Mouse (Mus musculus) hindbrain, embryonic 11.5 days (tissue): ENCODE results near the gene Dyrk1a. TPM values are rescaled to one million over a fixed set of nuclear protein-coding genes. Genes with fewer than 3 reads are reported as not detected.
"Not testable (repeated sequence)": the region's sequence is repeated elsewhere in the genome, so short reads cannot be mapped to it uniquely, and the experiment has no call there.

Experiments
- ATAC-seq: fragments of 200-750 bp; cut with Nextera tagmentation; 2 replicates; pipeline ENCODE4 v1.8.0; 2017; ENCODE audit warnings: mild to moderate bottlenecking, moderate TSS enrichment, moderate library complexity; ENCODE audit not compliant: low FRiP score
- DNase-seq: peaks from one replicate; pipeline ENCODE4 v3.0.0-alpha.2; 2015; ENCODE audit warnings: low spot score
- H3K27ac ChIP-seq: fragments of 300-500 bp; sonication (generic); 2 replicates; pipeline ENCODE4 v1.5.1; 2014; ENCODE audit warnings: mild to moderate bottlenecking, low read depth, low read length
- H3K27me3 ChIP-seq: fragments of 300-500 bp; sonication (generic); 2 replicates; pipeline ENCODE4 v1.6.1; 2014; ENCODE audit warnings: mild to moderate bottlenecking, low read length, moderate library complexity, mixed read lengths; ENCODE audit not compliant: control insufficient read depth, insufficient read depth
- H3K36me3 ChIP-seq: fragments of 300-500 bp; sonication (generic); 2 replicates; pipeline ENCODE4 v1.6.1; 2014; ENCODE audit warnings: mild to moderate bottlenecking, low read length, moderate library complexity, mixed read lengths; ENCODE audit not compliant: control insufficient read depth, insufficient read depth
- H3K4me1 ChIP-seq: fragments of 300-500 bp; sonication (generic); replicated peaks from 2 replicates; pipeline ENCODE4 v1.6.1; 2014; ENCODE audit warnings: low read length, mixed read lengths; ENCODE audit not compliant: control insufficient read depth, insufficient read depth
- H3K4me2 ChIP-seq: fragments of 300-500 bp; sonication (generic); replicated peaks from 2 replicates; pipeline ENCODE4 v1.6.1; 2014; ENCODE audit warnings: mild to moderate bottlenecking, low read depth, low read length
- H3K4me3 ChIP-seq: fragments of 300-500 bp; sonication (generic); 2 replicates; pipeline ENCODE4 v1.5.1; 2014; ENCODE audit warnings: low read depth, low read length
- H3K9ac ChIP-seq: fragments of 300-500 bp; sonication (generic); 2 replicates; pipeline ENCODE4 v1.6.1; 2014; ENCODE audit warnings: low read depth, low read length
- H3K9me3 ChIP-seq: fragments of 300-500 bp; sonication (generic); 2 replicates; pipeline ENCODE4 v1.6.1; 2016; ENCODE audit warnings: low read length; ENCODE audit not compliant: control insufficient read depth
- WGBS: fragments of 180-500 bp; shearing (Covaris S2); extraction: QIAGEN DNeasy Blood & Tissue Kit; methylation state at CpG from one replicate; pipeline ENCODE4 v1.1.7; 2014; 5-methylcytosine and 5-hydroxymethylcytosine counted together
- polyA plus RNA-seq: library from polyadenylated mRNA; unstranded; fragments of >200 nt; fragmentation: Nextera tagmentation; extraction: Ambion mirVana; gene quantifications from 2 replicates; pipeline ENCODE4 v1.2.1, GENCODE M21; 2014

Dyrk1a gene
- polyA plus RNA-seq, 1 experiment from 2014 or later = 17.5 TPM

GRCm38 (mm10) chr16:94683960-94684359 is 114.2 kb downstream of the Dyrk1a start:
- ATAC-seq (no peak), DNase-seq (no peak)
- Histone ChIP-seq H3K4me1 (no peaks in the 10 kb centered on the region), H3K4me3 (no peak overlapping the region), H3K27ac (no peak overlapping the region), H3K27me3 (no peaks in the 10 kb centered on the region), H3K4me2 (no peak overlapping the region), H3K9ac (no peak overlapping the region), H3K36me3 (peaks cover 12% of the 10 kb centered on the region), H3K9me3 (no peaks in the 10 kb centered on the region)
- 88% methylated on average over 4 of the region's 4 CpGs for WGBS

- peaks cover 10% of the 10 kb centered on the region for H3K36me3 ChIP-seq
- no peak overlapping the region for H3K4me3 ChIP-seq
- ATAC-seq (no peak), DNase-seq (no peak)
- 88% methylated on average over 4 of the region's 4 CpGs for WGBS
- H3K4me1 ChIP-seq = no peaks in the 10 kb centered on the region
- no peak overlapping the region for H3K27ac ChIP-seq
- no peaks in the 10 kb centered on the region for H3K27me3 ChIP-seq
- H3K9ac ChIP-seq = no peak overlapping the region
- H3K4me2 ChIP-seq = no peak overlapping the region
- H3K9me3 ChIP-seq = no peaks in the 10 kb centered on the region
Observed at GRCm38 (mm10) chr16:94693687-94694305, 124.0 kb downstream of the Dyrk1a start.

GRCm38 (mm10) chr16:94697553-94697952 is 127.7 kb downstream of the Dyrk1a start:
- ATAC-seq = no peak
- WGBS = 87% methylated on average over 5 of the region's 5 CpGs
- H3K27me3 ChIP-seq = no peaks in the 10 kb centered on the region
- no peaks in the 10 kb centered on the region for H3K36me3 ChIP-seq
- no peak overlapping the region for H3K9ac ChIP-seq
- no peak overlapping the region for H3K4me3 ChIP-seq
- no peak overlapping the region for H3K27ac ChIP-seq
- H3K4me1 ChIP-seq = no peaks in the 10 kb centered on the region
- H3K4me2 ChIP-seq = no peak overlapping the region
- DNase-seq = no peak
- no peaks in the 10 kb centered on the region for H3K9me3 ChIP-seq

- 75% methylated on average over 1 of the region's 1 CpGs for WGBS
- H3K27ac ChIP-seq, H3K27me3 ChIP-seq, H3K4me3 ChIP-seq, H3K9ac ChIP-seq, DNase-seq, H3K4me2 ChIP-seq, ATAC-seq, H3K9me3 ChIP-seq, H3K4me1 ChIP-seq, H3K36me3 ChIP-seq: not testable (repeated sequence)
Observed at GRCm38 (mm10) chr16:94698234-94698633, 128.4 kb downstream of the Dyrk1a start.

GRCm38 (mm10) chr16:94701141-94701540 is 131.3 kb downstream of the Dyrk1a start:
- 90% methylated on average over 4 of the region's 4 CpGs for WGBS
- no peak for ATAC-seq

GRCm38 (mm10) chr16:94701971-94702370 is 132.2 kb downstream of the Dyrk1a start:
- Histone ChIP-seq H3K4me3 (no peak overlapping the region), H3K4me1 (no peaks in the 10 kb centered on the region), H3K36me3 (no peaks in the 10 kb centered on the region), H3K27ac (no peak overlapping the region), H3K4me2 (no peak overlapping the region), H3K9ac (no peak overlapping the region), H3K9me3 (no peaks in the 10 kb centered on the region), H3K27me3 (no peaks in the 10 kb centered on the region)
- WGBS = 93% methylated on average over 4 of the region's 4 CpGs
- no peak for DNase-seq
- ATAC-seq = no peak

More at GRCm38 (mm10) chr16:94701141-94701540, 131.3 kb downstream of the Dyrk1a start:
- H3K27ac ChIP-seq = no peak overlapping the region
- no peak overlapping the region for H3K9ac ChIP-seq
- DNase-seq = no peak
- H3K9me3 ChIP-seq = no peaks in the 10 kb centered on the region
- H3K4me3 ChIP-seq = no peak overlapping the region
- no peaks in the 10 kb centered on the region for H3K27me3 ChIP-seq
- H3K4me2 ChIP-seq = no peak overlapping the region
- H3K4me1 ChIP-seq = no peaks in the 10 kb centered on the region
- no peaks in the 10 kb centered on the region for H3K36me3 ChIP-seq

GRCm38 (mm10) chr16:94713480-94714094 is 143.8 kb downstream of the Dyrk1a start:
- peak; percentile 86 for ATAC-seq
- Histone ChIP-seq H3K4me2 (peak overlapping the region; percentile 17), H3K9me3 (no peaks in the 10 kb centered on the region), H3K27me3 (no peaks in the 10 kb centered on the region), H3K4me1 (no peaks in the 10 kb centered on the region), H3K9ac (no peak overlapping the region), H3K27ac (no peak overlapping the region), H3K4me3 (peak overlapping the region; percentile 13; the same call in 1 of the 2 replicates), H3K36me3 (no peaks in the 10 kb centered on the region)
- DNase-seq = peak; percentile 91
- WGBS = 14% methylated on average over 25 of the region's 25 CpGs

- 59% methylated on average over 14 of the region's 14 CpGs for WGBS
- H3K4me2 ChIP-seq = no peak overlapping the region
- no peak overlapping the region for H3K4me3 ChIP-seq
- H3K9ac ChIP-seq = no peak overlapping the region
- H3K4me1 ChIP-seq = no peaks in the 10 kb centered on the region
- no peaks in the 10 kb centered on the region for H3K27me3 ChIP-seq
- no peak overlapping the region for H3K27ac ChIP-seq
- H3K36me3 ChIP-seq = no peaks in the 10 kb centered on the region
- ATAC-seq (peak; percentile 54), DNase-seq (no peak)
- no peaks in the 10 kb centered on the region for H3K9me3 ChIP-seq
Observed at GRCm38 (mm10) chr16:94714483-94714882, 144.7 kb downstream of the Dyrk1a start.

- WGBS = 90% methylated on average over 11 of the region's 11 CpGs
- H3K9me3 ChIP-seq = no peaks in the 10 kb centered on the region
- no peaks in the 10 kb centered on the region for H3K4me1 ChIP-seq
- H3K27ac ChIP-seq = no peak overlapping the region
- H3K4me3 ChIP-seq = no peak overlapping the region
- no peak overlapping the region for H3K4me2 ChIP-seq
- DNase-seq (no peak), ATAC-seq (no peak)
- H3K27me3 ChIP-seq = no peaks in the 10 kb centered on the region
- H3K36me3 ChIP-seq = no peaks in the 10 kb centered on the region
- no peak overlapping the region for H3K9ac ChIP-seq
Observed at GRCm38 (mm10) chr16:94717051-94717450, 147.2 kb downstream of the Dyrk1a start.
